Comparison of ENCODE assay signal across 13 mouse cellular contexts in the genomic region with DNA sequence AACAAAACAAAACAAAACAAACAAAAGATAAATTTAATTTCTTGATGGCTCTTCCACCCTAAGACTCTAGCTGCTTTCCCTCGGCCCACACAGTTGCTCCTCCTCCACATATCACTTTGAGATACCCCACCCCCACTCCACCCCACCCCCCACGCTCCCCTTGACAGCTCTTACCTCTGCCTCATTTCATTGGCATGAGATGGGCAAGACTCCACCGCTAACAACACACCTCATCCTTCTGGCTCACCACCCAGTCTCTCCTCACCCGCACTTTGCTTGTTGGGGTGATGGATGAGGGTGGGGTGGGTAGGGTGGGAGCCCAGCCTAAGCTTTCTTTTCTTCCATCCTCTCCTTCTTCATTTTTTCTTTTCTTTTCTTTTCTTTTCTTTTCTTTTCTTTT. TPM values are rescaled to one million over a fixed set of nuclear protein-coding genes. Genes with fewer than 3 reads are reported as not detected.
A peak's percentile ranks its signal among the peaks of the same experiment; 100 is the strongest.
DNase-seq lines count a peak whose midpoint lies in the region; ATAC-seq and TF ChIP-seq lines count a peak whose summit lies in the region.
"Had no signal": no experiment of that assay in that cellular context is flagged by ENCODE, and none has a peak within 500 bp of the region (broad histone marks: within the 10 kb centered on the region; RNA-seq: fewer than 3 reads in every experiment).

No protein-coding gene starts in this region.

- no peaks in the 10 kb centered on the region for H3K79me2 ChIP-seq in heart, adult 2 months (replicated peaks; ENCODE audit: control insufficient read depth, insufficient read depth, low read length)
- no peaks in the 10 kb centered on the region for H3K79me2 ChIP-seq in myocyte (ENCODE audit: control insufficient read depth, insufficient read depth)

- H3K4me3 ChIP-seq in heart, adult 2 months, result no peak overlapping the region
- no peak overlapping the region for H3K4me3 ChIP-seq in liver, embryonic 12.5 days
- no peak overlapping the region for H3K4me3 ChIP-seq in liver, postnatal 0 days (ENCODE audit: low read depth, low read length)
- no peak overlapping the region for H3K4me3 ChIP-seq in neural tube, embryonic 13.5 days
- H3K4me3 ChIP-seq in myocyte, result no peak overlapping the region
- H3K4me3 ChIP-seq: forebrain, embryonic 13.5 days; layer of hippocampus, adult 2 months; midbrain, embryonic 15.5 days; neural tube, embryonic 12.5 days had no signal

- no peak for TF ChIP-seq EP300 in heart, adult 2 months (IDR thresholded peaks at IDR 0.05; ENCODE audit: insufficient read depth, low read depth, low read length)
- no peak for TF ChIP-seq EP300 in liver, postnatal 0 days (IDR thresholded peaks at IDR 0.05; ENCODE audit: low read depth)

- no peak for DNase-seq in heart, adult 2 months
- no peak for DNase-seq in heart, adult 9 months (ENCODE audit: low spot score in 2 of 2)
- DNase-seq in liver, postnatal 0 days, result no peak
- no peak for DNase-seq in neural tube, embryonic 10.5 days (ENCODE audit: extremely low spot score, low spot score)
- no peak for DNase-seq in testis, postnatal 14 days (ENCODE audit: low spot score)

- TF ChIP-seq POLR2A in heart, adult 2 months (IDR thresholded peaks at IDR 0.05; ENCODE audit: insufficient read depth, low read depth, low read length), result no peak
- no peak for TF ChIP-seq POLR2A in myocyte (IDR thresholded peaks at IDR 0.05; ENCODE audit: insufficient read length, low read depth)

- H3K36me3 ChIP-seq in heart, adult 2 months (ENCODE audit: control insufficient read depth, insufficient read depth, low read length), result no peaks in the 10 kb centered on the region
- H3K36me3 ChIP-seq in liver, embryonic 12.5 days, result no peaks in the 10 kb centered on the region
- H3K36me3 ChIP-seq in liver, postnatal 0 days (replicated peaks; ENCODE audit: insufficient read depth, low read length), result no peaks in the 10 kb centered on the region
- H3K36me3 ChIP-seq in neural tube, embryonic 13.5 days, result peaks cover 9% of the 10 kb centered on the region
- H3K36me3 ChIP-seq in myocyte (ENCODE audit: control insufficient read depth, insufficient read depth), result no peaks in the 10 kb centered on the region
- H3K36me3 ChIP-seq: midbrain, embryonic 15.5 days had no signal

- 20% methylated on average over 4 of the region's 4 CpGs for WGBS in heart, adult 2 months
- 27% methylated on average over 4 of the region's 4 CpGs for WGBS in liver, embryonic 12.5 days (ENCODE audit: insufficient replicate concordance)
- WGBS in liver, postnatal 0 days (ENCODE audit: insufficient replicate concordance), result 30% methylated on average over 4 of the region's 4 CpGs
- 38% methylated on average over 4 of the region's 4 CpGs for WGBS in neural tube, embryonic 13.5 days

- TF ChIP-seq CTCF in heart, adult 2 months (IDR thresholded peaks at IDR 0.05), result no peak
- no peak for TF ChIP-seq CTCF in liver, postnatal 0 days (IDR thresholded peaks at IDR 0.05; ENCODE audit: low read depth)

- no peaks in the 10 kb centered on the region for H3K9me3 ChIP-seq in liver, embryonic 12.5 days (replicated peaks)
- H3K9me3 ChIP-seq in liver, postnatal 0 days (ENCODE audit: low read length), result no peaks in the 10 kb centered on the region
- no peaks in the 10 kb centered on the region for H3K9me3 ChIP-seq in neural tube, embryonic 13.5 days
- H3K9me3 ChIP-seq: forebrain, embryonic 13.5 days; midbrain, embryonic 15.5 days; neural tube, embryonic 12.5 days had no signal

- H3K4me1 ChIP-seq in heart, adult 2 months (ENCODE audit: control insufficient read depth, insufficient read depth, low read length), result peaks cover 10% of the 10 kb centered on the region
- peaks cover 36% of the 10 kb centered on the region for H3K4me1 ChIP-seq in liver, embryonic 12.5 days
- H3K4me1 ChIP-seq in liver, postnatal 0 days (ENCODE audit: insufficient read depth), result peaks cover 21% of the 10 kb centered on the region
- peaks cover 19% of the 10 kb centered on the region for H3K4me1 ChIP-seq in neural tube, embryonic 13.5 days (replicated peaks)

- no peak overlapping the region for H3ac ChIP-seq in myocyte (ENCODE audit: control insufficient read depth, insufficient read length)

- no peaks in the 10 kb centered on the region for H3K27me3 ChIP-seq in heart, adult 2 months (ENCODE audit: control insufficient read depth, insufficient read depth, low read length)
- H3K27me3 ChIP-seq in liver, embryonic 12.5 days (replicated peaks), result no peaks in the 10 kb centered on the region
- H3K27me3 ChIP-seq in liver, postnatal 0 days (ENCODE audit: insufficient read depth, low read length), result no peaks in the 10 kb centered on the region
- H3K27me3 ChIP-seq in neural tube, embryonic 13.5 days, result no peaks in the 10 kb centered on the region
- H3K27me3 ChIP-seq in myocyte (ENCODE audit: control insufficient read depth, insufficient read depth, insufficient read length), result no peaks in the 10 kb centered on the region
- H3K27me3 ChIP-seq: forebrain, embryonic 13.5 days; midbrain, embryonic 15.5 days; neural tube, embryonic 12.5 days had no signal

- ATAC-seq in liver, embryonic 12.5 days, result no peak
- no peak for ATAC-seq in liver, postnatal 0 days
- no peak for ATAC-seq in neural tube, embryonic 13.5 days (ENCODE audit: low read depth)

- H3K4me2 ChIP-seq in liver, embryonic 12.5 days, result peak overlapping the region; percentile 52
- no peak overlapping the region for H3K4me2 ChIP-seq in liver, postnatal 0 days (ENCODE audit: low read depth, low read length)
- no peak overlapping the region for H3K4me2 ChIP-seq in neural tube, embryonic 13.5 days
- peak overlapping the region; percentile 47 for H3K4me2 ChIP-seq in myocyte (ENCODE audit: low read depth)
- H3K4me2 ChIP-seq: forebrain, embryonic 13.5 days; neural tube, embryonic 12.5 days had no signal

- H3K27ac ChIP-seq in heart, adult 2 months, result peak overlapping the region; percentile 28; the same call in 1 of the 2 replicates
- H3K27ac ChIP-seq in liver, embryonic 12.5 days, result no peak overlapping the region
- no peak overlapping the region for H3K27ac ChIP-seq in liver, postnatal 0 days (ENCODE audit: low read depth)
- no peak overlapping the region for H3K27ac ChIP-seq in neural tube, embryonic 13.5 days (replicated peaks)
- H3K27ac ChIP-seq: forebrain, embryonic 13.5 days; layer of hippocampus, adult 2 months; macrophage; midbrain, embryonic 15.5 days; neural tube, embryonic 12.5 days had no signal

- no peak overlapping the region for H3K9ac ChIP-seq in heart, adult 2 months (ENCODE audit: low read depth, low read length)
- H3K9ac ChIP-seq in liver, embryonic 12.5 days, result no peak overlapping the region
- H3K9ac ChIP-seq in liver, postnatal 0 days (replicated peaks), result no peak overlapping the region
- H3K9ac ChIP-seq in neural tube, embryonic 13.5 days, result peak overlapping the region; percentile 38; the same call in 1 of the 2 replicates
- H3K9ac ChIP-seq: forebrain, embryonic 13.5 days; midbrain, embryonic 15.5 days; neural tube, embryonic 12.5 days had no signal

- intact Hi-C loops in heart, adult 2 months (cut with DNase I), result loop anchor here (1.0 kb wide), 1 partner anchor 54 kb away; no protein-coding TSS in a partner anchor

TF ChIP-seq in myocyte, 11 proteins besides CTCF, POLR2A, EP300 and RAD21 (continues in another document):
- no peak for TF ChIP-seq SRF (IDR thresholded peaks at IDR 0.05; ENCODE audit: control insufficient read depth, insufficient read length, low read depth)
- no peak for TF ChIP-seq TCF12 (IDR thresholded peaks at IDR 0.05; ENCODE audit: insufficient read depth, poor library complexity, severe bottlenecking)
- TF ChIP-seq MYOD1 (IDR thresholded peaks at IDR 0.05; ENCODE audit: control insufficient read depth in 1 of 3, insufficient read length in 2 of 3, low read depth in 2 of 3), result no peak
- TF ChIP-seq TCF3 (IDR thresholded peaks at IDR 0.05; ENCODE audit: insufficient read length, low read depth), result no peak
- no peak for TF ChIP-seq USF1 (IDR thresholded peaks at IDR 0.05; ENCODE audit: low read depth)
- no peak for TF ChIP-seq MAX (IDR thresholded peaks at IDR 0.05; ENCODE audit: low read depth)
- TF ChIP-seq REST (IDR thresholded peaks at IDR 0.05; ENCODE audit: insufficient read depth, insufficient read length), result no peak
- no peak for TF ChIP-seq POLR2AphosphoS2 (IDR thresholded peaks at IDR 0.05; ENCODE audit: insufficient read length, low read depth)
- no peak for TF ChIP-seq MYOG (IDR thresholded peaks at IDR 0.05; ENCODE audit: control insufficient read depth in 1 of 3, insufficient read depth in 1 of 3, insufficient read length in 2 of 3, low read depth in 2 of 3)
- TF ChIP-seq E2F4 (IDR thresholded peaks at IDR 0.05; ENCODE audit: insufficient read depth), result no peak

RNA-seq across cellular contexts. Expression of a gene that starts 24.3 kb away (rescaled TPM):
- total RNA-seq in heart, adult 2 months (2021), result 100 to 1,000 TPM; 207 to 253 TPM
- 334 and 409 TPM in 2 replicates for polyA plus RNA-seq in heart, adult 2 months (2012; rRNA removed)
- 199 and 201 TPM in 2 replicates for polyA plus RNA-seq in liver, embryonic 12.5 days (2016; fragmentation: Nextera tagmentation; extraction: Ambion mirVana)
- 566 and 586 TPM in 2 replicates for polyA plus RNA-seq in liver, postnatal 0 days (2015; fragmentation: Nextera tagmentation; extraction: Ambion mirVana)
- polyA plus RNA-seq in neural tube, embryonic 13.5 days (2015; fragmentation: Nextera tagmentation; extraction: Ambion mirVana), result 254 and 261 TPM in 2 replicates
- 691 TPM for polyA plus RNA-seq in myocyte (2012; fragmentation: generic; extraction: Trizol)

RNA-seq across cellular contexts. Expression of a gene that starts 40.6 kb away (rescaled TPM):
- 1 to 10 TPM; 4.2 to 5.2 TPM for total RNA-seq in heart, adult 2 months (2021)
- polyA plus RNA-seq in heart, adult 2 months (2012; rRNA removed), result 3.5 and 4.5 TPM in 2 replicates
- polyA plus RNA-seq in liver, embryonic 12.5 days (2016; fragmentation: Nextera tagmentation; extraction: Ambion mirVana), result 2.3 and 2.6 TPM in 2 replicates
- 0.49 and 0.53 TPM in 2 replicates for polyA plus RNA-seq in liver, postnatal 0 days (2015; fragmentation: Nextera tagmentation; extraction: Ambion mirVana)
- 14.5 and 18.3 TPM in 2 replicates for polyA plus RNA-seq in neural tube, embryonic 13.5 days (2015; fragmentation: Nextera tagmentation; extraction: Ambion mirVana)
- 40.9 TPM for polyA plus RNA-seq in myocyte (2012; fragmentation: generic; extraction: Trizol)

RNA-seq across cellular contexts. Expression of a gene that starts 46.7 kb away (rescaled TPM):
- total RNA-seq in heart, adult 2 months (2021), result 10 to 100 TPM; 14.6 to 18.1 TPM
- 18.6 and 29.3 TPM in 2 replicates for polyA plus RNA-seq in heart, adult 2 months (2012; rRNA removed)
- 7.4 and 8.6 TPM in 2 replicates for polyA plus RNA-seq in liver, embryonic 12.5 days (2016; fragmentation: Nextera tagmentation; extraction: Ambion mirVana)
- 2.2 and 2.4 TPM in 2 replicates for polyA plus RNA-seq in liver, postnatal 0 days (2015; fragmentation: Nextera tagmentation; extraction: Ambion mirVana)
- 9.3 and 11.7 TPM in 2 replicates for polyA plus RNA-seq in neural tube, embryonic 13.5 days (2015; fragmentation: Nextera tagmentation; extraction: Ambion mirVana)
- 62.6 TPM for polyA plus RNA-seq in myocyte (2012; fragmentation: generic; extraction: Trizol)

RNA-seq across cellular contexts. Expression of a gene that starts 57.6 kb away (rescaled TPM):
- 1 to 10 TPM; 2.5 to 3.1 TPM for total RNA-seq in heart, adult 2 months (2021)
- polyA plus RNA-seq in heart, adult 2 months (2012; rRNA removed), result 4.2 and 4.3 TPM in 2 replicates
- polyA plus RNA-seq in liver, embryonic 12.5 days (2016; fragmentation: Nextera tagmentation; extraction: Ambion mirVana), result 7.9 TPM in 2 replicates
- polyA plus RNA-seq in liver, postnatal 0 days (2015; fragmentation: Nextera tagmentation; extraction: Ambion mirVana), result 4.7 and 4.9 TPM in 2 replicates
- 19.6 and 21.4 TPM in 2 replicates for polyA plus RNA-seq in neural tube, embryonic 13.5 days (2015; fragmentation: Nextera tagmentation; extraction: Ambion mirVana)
- polyA plus RNA-seq in myocyte (2012; fragmentation: generic; extraction: Trizol), result 11.8 TPM

Comparison
In these comparisons a context has a peak if more than half of its experiments do, and no peak if none do; other contexts are left out.
1. H3K4me2 ChIP-seq: peak in liver, embryonic 12.5 days (single experiment) and myocyte (single experiment); none in liver, postnatal 0 days (single experiment) and neural tube, embryonic 13.5 days (single experiment).